Mouse (Mus musculus) midbrain, embryonic 16.5 days (tissue): ENCODE measurements at regions not wholly inside any gene's neighbourhood (a gene's known extent, or its start where the extent isn't known, plus 50 kb on each side); places are given as distances from the start of the nearest gene placed in this dataset.

Experiments used
- ATAC-seq: fragments of 200-750 bp; cut with Nextera tagmentation; 2 replicates; pipeline ENCODE4 v1.8.0; 2017; ENCODE audit warnings: moderate TSS enrichment
- H3K27ac ChIP-seq: fragments of 300-500 bp; sonication (generic); 2 replicates; pipeline ENCODE4 v1.5.1; 2014; ENCODE audit warnings: mild to moderate bottlenecking, low read length, mixed read lengths
- H3K27me3 ChIP-seq: fragments of 300-500 bp; sonication (generic); 2 replicates; pipeline ENCODE4 v1.6.1; 2014; ENCODE audit warnings: low read depth, low read length, mixed read lengths; ENCODE audit not compliant: control insufficient read depth, insufficient read depth
- H3K36me3 ChIP-seq: fragments of 300-500 bp; sonication (generic); 2 replicates; pipeline ENCODE4 v1.6.1; 2014; ENCODE audit warnings: mild to moderate bottlenecking, low read length, moderate library complexity, mixed read lengths; ENCODE audit not compliant: control insufficient read depth, insufficient read depth
- H3K4me1 ChIP-seq: fragments of 300-500 bp; sonication (generic); 2 replicates; pipeline ENCODE4 v1.6.1; 2014; ENCODE audit warnings: mild to moderate bottlenecking, low read length, mixed read lengths; ENCODE audit not compliant: control insufficient read depth, insufficient read depth
- H3K4me2 ChIP-seq: fragments of 300-500 bp; sonication (generic); 2 replicates; pipeline ENCODE4 v1.6.1; 2014; ENCODE audit warnings: mild to moderate bottlenecking, low read length, mixed read lengths
- H3K4me3 ChIP-seq: fragments of 300-500 bp; sonication (generic); 2 replicates; pipeline ENCODE4 v1.5.1; 2014; ENCODE audit warnings: low read depth, mild to moderate bottlenecking, low read length, moderate library complexity, mixed read lengths
- H3K9ac ChIP-seq: fragments of 300-500 bp; sonication (generic); 2 replicates; pipeline ENCODE4 v1.6.1; 2014; ENCODE audit warnings: low read depth, low read length, mixed read lengths
- H3K9me3 ChIP-seq: fragments of 300-500 bp; sonication (generic); replicated peaks from 2 replicates; pipeline ENCODE4 v1.6.1; 2014; ENCODE audit warnings: mild to moderate bottlenecking, low read length, mixed read lengths; ENCODE audit not compliant: control insufficient read depth, poor library complexity, severe bottlenecking
- WGBS: fragments of 180-500 bp; shearing (Covaris S2); extraction: QIAGEN DNeasy Blood & Tissue Kit; methylation state at CpG from one replicate; pipeline ENCODE4 v1.1.7; 2014; 5-methylcytosine and 5-hydroxymethylcytosine counted together

DNA sequence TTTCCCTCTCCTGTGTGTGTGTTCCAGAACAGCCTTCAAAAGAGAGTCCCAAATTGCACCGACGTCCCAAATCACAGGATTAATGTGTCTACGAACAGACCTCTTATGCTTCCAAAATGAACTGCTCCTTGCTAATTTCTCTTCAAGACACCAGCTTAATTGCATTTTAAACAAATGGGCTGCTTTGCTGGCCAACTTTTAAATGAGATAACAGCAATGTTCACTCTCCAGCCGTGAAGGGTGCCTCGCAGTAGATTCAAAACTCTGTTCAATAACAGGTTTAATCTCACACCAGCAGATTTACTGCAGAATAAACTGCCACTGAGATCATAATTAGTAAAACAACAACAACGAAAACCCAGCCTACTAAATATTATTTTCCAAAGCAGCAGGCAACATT lies 957.8 kb downstream of the Adgrl2 start:
- H3K27ac ChIP-seq = no peak overlapping the region
- H3K36me3 ChIP-seq = no peaks in the 10 kb centered on the region
- WGBS = 58% methylated on average over 6 of the region's 6 CpGs
- H3K27me3 ChIP-seq = no peaks in the 10 kb centered on the region
- no peaks in the 10 kb centered on the region for H3K9me3 ChIP-seq
- no peak overlapping the region for H3K4me3 ChIP-seq
- peaks cover 3% of the 10 kb centered on the region; the same call in 1 of the 2 replicates for H3K4me1 ChIP-seq
- H3K4me2 ChIP-seq = no peak overlapping the region
- ATAC-seq = no peak
- no peak overlapping the region for H3K9ac ChIP-seq

DNA sequence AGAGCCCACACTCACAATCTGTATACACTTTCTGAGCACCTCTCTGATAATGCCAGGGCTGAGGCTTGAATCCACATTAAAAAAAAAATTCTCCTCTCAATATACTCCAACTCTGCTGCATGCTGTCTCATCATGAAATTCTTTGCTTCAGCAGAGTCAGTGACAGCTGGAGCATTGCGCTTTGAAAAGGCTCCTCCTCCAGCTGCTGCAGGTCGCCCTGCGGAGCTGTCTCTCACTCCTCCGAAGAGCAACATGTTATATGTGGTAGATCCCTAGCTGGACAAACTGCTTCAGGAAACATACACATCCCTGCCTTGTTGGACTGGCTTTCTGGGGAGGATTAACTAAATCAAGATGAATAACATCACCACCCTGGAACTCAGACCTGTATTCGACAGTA lies 984.5 kb downstream of the Adgrl2 start:
- no peak for ATAC-seq
- no peaks in the 10 kb centered on the region for H3K4me1 ChIP-seq
- H3K4me2 ChIP-seq = no peak overlapping the region
- H3K27ac ChIP-seq = no peak overlapping the region
- no peaks in the 10 kb centered on the region for H3K27me3 ChIP-seq
- no peak overlapping the region for H3K9ac ChIP-seq
- 55% methylated on average over 5 of the region's 5 CpGs for WGBS
- no peak overlapping the region for H3K4me3 ChIP-seq
- H3K36me3 ChIP-seq = no peaks in the 10 kb centered on the region
- H3K9me3 ChIP-seq = no peaks in the 10 kb centered on the region

DNA sequence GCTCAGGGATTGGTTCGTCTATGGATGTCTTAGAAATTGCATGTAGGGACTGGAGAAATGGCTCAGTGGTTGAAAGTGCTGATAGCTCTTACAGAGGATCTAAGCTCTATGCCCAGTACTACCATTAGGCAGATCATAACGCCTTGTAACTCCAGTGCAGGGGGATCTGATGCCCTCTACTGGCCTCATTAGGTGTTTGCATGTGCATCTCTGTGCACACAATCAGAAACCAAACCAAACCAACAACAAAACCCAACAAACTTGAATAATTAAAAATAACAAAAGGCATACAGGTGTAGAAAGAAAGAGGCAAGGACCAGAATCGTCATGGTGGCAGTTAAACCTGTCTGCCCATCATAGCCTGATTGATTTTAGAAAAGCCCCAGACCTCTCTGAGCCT lies 986.3 kb downstream of the Adgrl2 start:
- no peaks in the 10 kb centered on the region for H3K27me3 ChIP-seq
- no peak for ATAC-seq
- H3K36me3 ChIP-seq = no peaks in the 10 kb centered on the region
- WGBS = 53% methylated on average over 3 of the region's 3 CpGs
- no peaks in the 10 kb centered on the region for H3K4me1 ChIP-seq
- no peak overlapping the region for H3K27ac ChIP-seq
- H3K9ac ChIP-seq = no peak overlapping the region
- no peaks in the 10 kb centered on the region for H3K9me3 ChIP-seq
- no peak overlapping the region for H3K4me3 ChIP-seq
- H3K4me2 ChIP-seq = no peak overlapping the region

DNA sequence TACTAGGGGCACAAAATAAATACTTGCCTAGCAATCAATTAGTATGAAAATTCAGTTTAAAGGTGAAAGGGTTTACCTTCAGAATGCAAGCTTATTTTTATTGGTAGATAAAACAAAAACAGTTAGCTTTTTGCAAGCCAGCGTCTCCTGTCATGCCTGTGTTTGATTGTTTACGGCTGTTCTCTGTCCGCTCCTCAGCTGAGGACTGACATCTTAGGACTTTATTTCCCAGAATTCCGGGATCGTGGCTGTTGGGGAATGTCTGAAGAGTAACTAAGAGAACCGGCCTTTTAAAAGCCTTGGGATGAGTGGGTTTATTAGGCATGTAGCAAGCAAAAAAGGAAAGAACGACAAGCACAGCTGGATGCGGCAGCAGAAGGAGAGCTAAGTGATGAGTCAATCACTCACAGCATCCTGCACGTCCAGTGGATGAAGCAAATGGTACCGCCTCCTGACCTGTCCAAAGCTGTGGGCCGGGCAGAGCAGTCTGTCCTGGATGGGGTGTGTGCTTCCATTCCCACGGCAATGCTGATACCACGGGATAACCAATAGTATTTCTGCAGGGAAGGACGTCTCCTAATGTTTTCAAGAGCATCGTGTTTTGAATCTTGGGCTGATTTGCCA lies 990.9 kb downstream of the Adgrl2 start:
- no peaks in the 10 kb centered on the region for H3K4me1 ChIP-seq
- no peak overlapping the region for H3K4me3 ChIP-seq
- H3K9me3 ChIP-seq = no peaks in the 10 kb centered on the region
- H3K27me3 ChIP-seq = no peaks in the 10 kb centered on the region
- WGBS = 67% methylated on average over 15 of the region's 15 CpGs
- no peak overlapping the region for H3K9ac ChIP-seq
- H3K4me2 ChIP-seq = no peak overlapping the region
- ATAC-seq = no peak
- H3K27ac ChIP-seq = no peak overlapping the region
- no peaks in the 10 kb centered on the region for H3K36me3 ChIP-seq

DNA sequence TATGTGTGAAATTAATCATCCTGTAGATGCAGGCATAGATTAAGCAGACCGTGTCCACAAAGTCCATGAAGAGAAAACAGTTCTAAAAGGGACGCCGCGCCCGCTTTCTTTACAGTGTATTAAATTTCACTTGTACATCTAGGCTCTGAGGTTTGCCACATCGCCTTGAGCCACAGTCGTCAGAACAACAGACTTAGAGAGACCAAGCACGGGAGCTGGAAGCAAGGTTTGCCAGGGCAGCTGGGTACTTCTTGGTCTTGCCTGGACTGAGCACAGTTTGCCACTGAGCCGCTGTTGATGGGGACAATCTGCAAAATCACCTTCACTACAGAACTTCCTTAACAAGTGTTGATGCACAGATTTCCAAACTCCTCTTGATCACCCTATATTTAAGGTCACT lies 998.6 kb downstream of the Adgrl2 start:
- Histone ChIP-seq H3K27ac (no peak overlapping the region), H3K9ac (no peak overlapping the region), H3K27me3 (no peaks in the 10 kb centered on the region), H3K4me1 (peaks cover 12% of the 10 kb centered on the region; the same call in 1 of the 2 replicates), H3K9me3 (no peaks in the 10 kb centered on the region), H3K36me3 (no peaks in the 10 kb centered on the region), H3K4me3 (no peak overlapping the region), H3K4me2 (no peak overlapping the region)
- no peak for ATAC-seq
- WGBS = 73% methylated on average over 9 of the region's 9 CpGs

DNA sequence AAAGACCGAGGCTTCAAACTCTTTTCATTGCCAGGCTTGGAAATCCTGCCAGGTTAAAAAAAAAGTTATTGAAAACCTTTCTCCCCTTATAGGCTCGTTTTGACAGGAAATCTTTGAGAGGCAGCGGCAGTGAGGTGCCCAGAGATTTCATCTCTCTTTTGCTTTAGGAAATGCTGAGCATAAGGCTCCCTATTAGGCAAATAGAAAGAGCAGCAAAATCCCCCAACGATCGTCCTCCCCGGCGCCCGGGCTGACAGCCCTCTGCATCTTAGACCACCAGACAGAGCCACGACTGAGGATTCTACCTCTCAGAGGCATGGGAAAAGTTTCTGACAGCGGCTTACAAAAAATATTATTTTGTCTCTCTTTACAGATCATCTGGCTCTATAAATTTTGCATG lies 999.5 kb downstream of the Adgrl2 start:
- Histone ChIP-seq H3K27me3 (no peaks in the 10 kb centered on the region), H3K4me1 (peaks cover 12% of the 10 kb centered on the region; the same call in 1 of the 2 replicates), H3K4me2 (peak overlapping the region; percentile 50), H3K27ac (no peak overlapping the region), H3K9ac (no peak overlapping the region), H3K36me3 (no peaks in the 10 kb centered on the region), H3K4me3 (0 out of 2 replicates have a peak overlapping the region, but pooled peaks have one; percentile 19), H3K9me3 (no peaks in the 10 kb centered on the region)
- 19% methylated on average over 10 of the region's 10 CpGs for WGBS
- ATAC-seq = no peak

DNA sequence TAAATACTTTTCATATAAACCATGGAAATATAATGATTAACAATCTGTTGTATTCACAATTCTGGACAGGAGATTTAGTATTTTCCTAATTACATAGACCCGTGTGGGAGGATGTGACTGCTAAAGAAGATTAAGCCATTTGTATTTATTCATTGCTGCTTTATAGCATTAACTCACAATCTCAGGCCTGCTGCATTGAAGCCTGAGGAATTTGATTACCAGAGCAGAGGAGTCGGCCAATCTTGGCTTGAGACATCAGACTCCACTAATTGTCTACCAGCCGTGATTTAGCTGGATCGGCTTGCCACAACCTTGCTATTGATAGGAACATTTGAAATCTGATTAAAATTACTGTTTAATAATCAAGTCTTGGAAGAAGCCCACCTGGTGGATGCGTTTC lies 1007.5 kb downstream of the Adgrl2 start:
- Histone ChIP-seq H3K4me1 (0 out of 2 replicates have a peak, but pooled peaks cover 3% of the 10 kb centered on the region), H3K4me3 (no peak overlapping the region), H3K36me3 (no peaks in the 10 kb centered on the region), H3K27ac (no peak overlapping the region), H3K27me3 (no peaks in the 10 kb centered on the region; the same call in 1 of the 2 replicates), H3K9me3 (no peaks in the 10 kb centered on the region), H3K9ac (no peak overlapping the region), H3K4me2 (no peak overlapping the region)
- WGBS = 35% methylated on average over 5 of the region's 5 CpGs
- ATAC-seq = no peak

DNA sequence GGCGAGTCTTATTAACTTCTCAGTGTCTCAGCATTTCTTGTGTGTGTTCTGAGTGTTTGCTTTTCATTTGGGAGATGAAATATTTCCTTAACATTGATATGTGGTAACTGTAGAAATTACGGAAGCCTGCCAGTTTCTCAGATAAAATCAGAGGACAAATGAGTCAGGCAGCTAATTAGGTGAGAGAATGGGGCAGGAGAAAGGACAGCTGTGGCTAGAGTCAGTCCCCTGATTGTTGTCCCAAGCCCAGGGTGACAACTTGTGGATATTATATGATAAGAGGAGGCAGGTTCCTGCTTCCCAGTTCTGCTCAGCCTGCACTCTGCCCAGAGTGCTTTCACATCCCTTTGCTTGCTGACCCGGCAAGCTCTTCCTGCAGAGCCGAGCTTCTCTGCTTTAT lies 1008.7 kb downstream of the Adgrl2 start:
- no peaks in the 10 kb centered on the region for H3K9me3 ChIP-seq
- no peak overlapping the region for H3K4me2 ChIP-seq
- no peaks in the 10 kb centered on the region for H3K36me3 ChIP-seq
- WGBS = 52% methylated on average over 4 of the region's 4 CpGs
- no peak overlapping the region for H3K4me3 ChIP-seq
- no peak overlapping the region for H3K27ac ChIP-seq
- 0 out of 2 replicates have a peak, but pooled peaks cover under 1% of the 10 kb centered on the region for H3K4me1 ChIP-seq
- ATAC-seq = no peak
- H3K27me3 ChIP-seq = no peaks in the 10 kb centered on the region; the same call in 1 of the 2 replicates
- no peak overlapping the region for H3K9ac ChIP-seq

DNA sequence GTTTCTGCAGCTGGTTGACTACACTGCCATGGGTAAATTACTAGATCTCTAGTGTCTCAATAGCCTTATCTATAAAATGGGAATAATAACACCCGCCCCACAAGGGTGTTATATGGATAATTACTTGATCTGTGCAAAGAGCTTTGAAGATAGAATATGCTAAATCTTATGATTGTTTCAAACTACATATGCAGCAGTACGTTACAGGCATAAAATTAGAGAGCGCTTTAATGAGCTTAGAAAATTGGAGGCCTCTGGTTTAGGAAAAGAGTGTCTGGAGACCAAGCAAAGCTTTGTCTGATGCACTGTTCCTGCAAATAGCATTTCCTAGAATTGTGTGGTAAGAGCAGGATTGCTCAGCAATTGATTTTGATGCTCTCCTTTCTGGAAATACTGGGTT lies 1013.8 kb downstream of the Adgrl2 start:
- H3K27me3 ChIP-seq = no peaks in the 10 kb centered on the region; the same call in 1 of the 2 replicates
- H3K4me3 ChIP-seq = no peak overlapping the region
- H3K9ac ChIP-seq = no peak overlapping the region
- H3K27ac ChIP-seq = no peak overlapping the region
- H3K4me1 ChIP-seq = peaks cover 12% of the 10 kb centered on the region; the same call in 1 of the 2 replicates
- no peak for ATAC-seq
- H3K36me3 ChIP-seq = no peaks in the 10 kb centered on the region
- no peaks in the 10 kb centered on the region for H3K9me3 ChIP-seq
- no peak overlapping the region for H3K4me2 ChIP-seq
- WGBS = 68% methylated on average over 3 of the region's 3 CpGs
